Mouse (Mus musculus): ENCODE measurements around the gene Pitpna. TPM values are rescaled to one million over a fixed set of nuclear protein-coding genes. Genes with fewer than 3 reads are reported as not detected.

Gene Pitpna
- polyA plus RNA-seq, 1 experiment from 2014 or later, result 141 TPM

- ChIA-PET CTCF (interaction anchor here (1.0 kb wide), 1 partner anchor 27 kb away, joined by 3 read pairs; no protein-coding TSS in a partner anchor), POLR2A (interaction anchor here (1.4 kb wide), 1 partner anchor 23 kb away, joined by 5 read pairs; the partner anchor contains the start of gene Crk)
- no peaks in the 10 kb centered on the region for H3K27me3 ChIP-seq
- ATAC-seq (no peak), DNase-seq (ENCODE audit: low read depth, low spot score) (no peak)
- in situ Hi-C loops (cut with MboI; ENCODE audit: low pct_unique_long_range_greater_than_20kb), result no loop called here
- TF ChIP-seq CTCF (IDR thresholded peaks at IDR 0.05), result no peak
Observed at GRCm38 (mm10) chr11:75656621-75657590, 69.0 kb downstream of the Pitpna start.

GRCm38 (mm10) chr11:75657841-75658240 is 69.9 kb downstream of the Pitpna start:
- in situ Hi-C loops (cut with MboI; ENCODE audit: low pct_unique_long_range_greater_than_20kb), result no loop called here
- CTCF ChIA-PET, result no interaction called here
- no peaks in the 10 kb centered on the region for H3K27me3 ChIP-seq
- no peak for TF ChIP-seq CTCF (IDR thresholded peaks at IDR 0.05)
- no peak for DNase-seq (ENCODE audit: low read depth, low spot score)
- no peak for ATAC-seq
- POLR2A ChIA-PET, result no interaction called here

DNA sequence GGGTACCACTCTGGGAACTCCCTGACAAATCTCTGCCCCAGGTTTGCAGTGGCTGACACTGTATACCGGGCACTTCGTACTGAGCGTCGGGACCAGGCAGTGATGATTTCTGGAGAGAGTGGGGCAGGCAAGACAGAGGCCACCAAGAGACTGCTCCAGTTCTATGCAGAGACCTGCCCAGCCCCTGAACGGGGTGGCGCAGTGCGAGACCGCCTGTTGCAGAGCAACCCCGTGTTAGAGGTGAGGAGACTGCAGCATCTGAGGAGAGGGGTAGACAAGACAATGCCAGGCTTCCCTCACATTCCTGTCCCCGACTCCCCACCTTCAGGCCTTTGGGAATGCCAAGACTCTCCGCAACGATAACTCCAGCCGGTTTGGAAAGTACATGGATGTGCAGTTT is 70.4 kb downstream of the Pitpna start:
- CTCF ChIA-PET, result no interaction called here
- DNase-seq (ENCODE audit: low read depth, low spot score), result no peak
- no peak for TF ChIP-seq CTCF (IDR thresholded peaks at IDR 0.05)
- POLR2A ChIA-PET, result no interaction called here
- H3K27me3 ChIP-seq, result no peaks in the 10 kb centered on the region
- ATAC-seq, result no peak
- in situ Hi-C loops (cut with MboI; ENCODE audit: low pct_unique_long_range_greater_than_20kb), result no loop called here

DNA sequence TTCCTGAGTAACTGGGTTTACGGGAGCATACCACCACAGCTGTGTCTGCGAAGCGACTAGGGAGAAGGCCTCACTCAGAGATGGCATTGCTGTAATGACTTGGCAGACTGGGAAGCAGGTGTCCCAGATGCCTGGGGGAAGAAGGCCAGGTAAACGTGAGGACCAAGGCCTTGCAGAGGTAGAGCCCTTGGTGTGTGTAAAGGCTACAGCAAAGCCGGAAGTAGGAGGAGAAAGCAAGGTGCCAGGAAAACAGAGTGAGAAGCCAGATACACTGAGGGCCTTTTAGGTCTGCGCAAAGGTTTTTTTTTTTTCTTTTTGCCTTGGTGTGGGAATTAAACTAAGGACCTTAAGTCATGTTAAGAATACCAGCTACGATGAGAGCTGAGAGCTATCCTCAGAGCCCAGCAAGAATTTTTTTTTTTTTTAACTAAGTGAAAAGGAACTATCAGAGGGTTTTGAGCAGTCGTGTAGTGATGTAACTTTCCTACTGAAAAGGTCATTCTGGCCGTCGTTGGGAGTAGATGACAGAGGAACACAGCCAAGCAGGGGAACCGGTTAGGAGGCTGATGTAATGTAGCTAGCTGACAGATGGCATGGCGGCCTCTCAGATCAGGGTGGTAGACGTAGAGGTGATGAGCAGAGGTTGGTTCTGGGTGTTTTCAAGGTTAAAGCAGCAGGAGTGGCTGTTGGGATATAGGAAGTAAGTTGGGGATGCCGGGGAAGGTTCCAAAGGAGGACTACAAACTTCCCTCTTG is 71.3 kb downstream of the Pitpna start:
- in situ Hi-C loops (cut with MboI; ENCODE audit: low pct_unique_long_range_greater_than_20kb), result no loop called here
- no peak for TF ChIP-seq CTCF (IDR thresholded peaks at IDR 0.05)
- CTCF ChIA-PET, result interaction anchor here (1.0 kb wide), 1 partner anchor 27 kb away, joined by 3 read pairs; no protein-coding TSS in a partner anchor
- no peak for DNase-seq (ENCODE audit: low read depth, low spot score)
- POLR2A ChIA-PET, result no interaction called here
- ATAC-seq, result no peak
- H3K27me3 ChIP-seq, result no peaks in the 10 kb centered on the region

DNA sequence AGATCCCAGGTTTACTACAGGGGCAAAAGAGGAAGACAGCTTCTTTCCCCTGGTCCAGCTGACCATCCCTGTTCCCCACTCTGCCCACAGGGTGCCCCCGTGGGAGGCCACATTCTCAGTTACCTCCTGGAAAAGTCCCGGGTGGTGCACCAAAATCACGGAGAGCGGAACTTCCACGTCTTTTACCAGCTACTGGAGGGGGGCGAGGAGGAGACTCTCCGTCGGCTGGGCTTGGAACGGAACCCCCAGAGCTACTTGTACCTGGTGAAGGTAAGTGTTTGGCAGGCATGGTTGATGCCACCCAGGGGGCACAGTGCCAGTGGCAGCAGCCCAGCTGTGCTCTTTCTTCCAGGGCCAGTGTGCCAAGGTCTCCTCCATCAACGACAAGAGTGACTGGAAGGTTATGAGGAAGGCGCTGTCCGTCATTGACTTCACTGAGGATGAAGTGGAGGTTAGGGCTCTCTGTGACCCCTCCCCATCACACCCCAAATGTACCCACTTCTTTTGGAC is 72.2 kb downstream of the Pitpna start:
- TF ChIP-seq CTCF (IDR thresholded peaks at IDR 0.05), result no peak
- ATAC-seq (no peak), DNase-seq (ENCODE audit: low read depth, low spot score) (no peak)
- POLR2A ChIA-PET, result no interaction called here
- no peaks in the 10 kb centered on the region for H3K27me3 ChIP-seq
- in situ Hi-C loops (cut with MboI; ENCODE audit: low pct_unique_long_range_greater_than_20kb), result no loop called here
- CTCF ChIA-PET, result interaction anchor here (1.0 kb wide), 1 partner anchor 26 kb away, joined by 3 read pairs; no protein-coding TSS in a partner anchor

GRCm38 (mm10) chr11:75660941-75661800 is 73.3 kb downstream of the Pitpna start:
- ATAC-seq, result no peak

DNA sequence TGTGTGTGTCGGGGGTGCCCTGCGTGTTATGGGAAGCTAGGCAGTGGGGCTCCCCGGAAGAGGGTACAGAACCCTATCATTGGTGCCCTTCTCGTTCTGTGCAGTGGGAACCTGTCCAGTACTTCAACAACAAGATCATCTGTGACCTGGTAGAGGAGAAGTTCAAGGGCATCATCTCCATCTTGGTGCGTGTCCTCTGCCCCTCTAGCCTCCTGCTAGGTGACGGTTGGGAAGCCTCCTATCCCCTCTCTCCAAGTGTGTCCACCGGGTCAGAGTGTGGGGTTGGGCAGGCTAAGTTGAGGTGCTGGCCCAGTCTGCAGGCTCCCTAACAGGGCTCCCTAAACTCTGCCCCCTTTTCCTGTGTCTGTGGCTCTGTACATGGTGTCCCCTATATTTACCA is 74.2 kb downstream of the Pitpna start:
- CTCF ChIA-PET, result no interaction called here
- DNase-seq (ENCODE audit: low read depth, low spot score) (no peak), ATAC-seq (no peak)
- TF ChIP-seq CTCF (IDR thresholded peaks at IDR 0.05), result no peak
- POLR2A ChIA-PET, result interaction anchor here (0.6 to 0.8 kb wide), 2 partner anchors 25 to 131 kb away, joined by 3 to 4 read pairs; no protein-coding TSS in a partner anchor
- in situ Hi-C loops (cut with MboI; ENCODE audit: low pct_unique_long_range_greater_than_20kb), result no loop called here
- no peaks in the 10 kb centered on the region for H3K27me3 ChIP-seq

More at GRCm38 (mm10) chr11:75660941-75661800, 73.3 kb downstream of the Pitpna start:
- in situ Hi-C loops (cut with MboI; ENCODE audit: low pct_unique_long_range_greater_than_20kb), result no loop called here
- no peaks in the 10 kb centered on the region for H3K27me3 ChIP-seq
- no peak for TF ChIP-seq CTCF (IDR thresholded peaks at IDR 0.05)
- DNase-seq (ENCODE audit: low read depth, low spot score), result no peak
- POLR2A ChIA-PET, result interaction anchor here (0.8 kb wide), 1 partner anchor 26 kb away, joined by 4 read pairs; no protein-coding TSS in a partner anchor
- CTCF ChIA-PET, result no interaction called here

DNA sequence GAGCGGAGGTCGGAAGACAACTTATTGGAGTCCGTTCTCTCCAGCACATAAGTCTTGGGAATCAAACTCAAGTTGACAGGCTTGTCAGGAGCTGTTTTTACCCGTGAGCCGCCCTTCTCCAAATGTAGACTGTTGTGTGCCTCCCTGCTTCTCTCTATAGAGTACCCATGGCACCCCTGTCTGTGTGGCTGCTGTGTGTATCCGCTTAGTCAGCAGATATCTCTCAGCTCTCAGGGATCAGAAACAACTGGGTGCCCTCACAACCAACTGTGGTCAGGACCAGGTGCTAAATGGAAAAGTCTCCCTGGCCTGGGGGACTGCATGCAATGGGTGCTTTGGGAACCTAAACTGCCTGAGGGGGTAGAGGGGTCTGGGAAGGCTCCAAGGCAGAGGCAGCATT is 78.4 kb downstream of the Pitpna start:
- CTCF ChIA-PET, result no interaction called here
- no peaks in the 10 kb centered on the region for H3K27me3 ChIP-seq
- no peak for ATAC-seq
- no peak for DNase-seq (ENCODE audit: low read depth, low spot score)
- POLR2A ChIA-PET, result interaction anchor here (0.6 kb wide), 1 partner anchor 272 kb away, joined by 3 read pairs; no protein-coding TSS in a partner anchor
- in situ Hi-C loops (cut with MboI; ENCODE audit: low pct_unique_long_range_greater_than_20kb), result no loop called here
- no peak for TF ChIP-seq CTCF (IDR thresholded peaks at IDR 0.05)

GRCm38 (mm10) chr11:75668621-75669020 is 80.7 kb downstream of the Pitpna start:
- no peak for TF ChIP-seq CTCF (IDR thresholded peaks at IDR 0.05)
- ChIA-PET POLR2A (no interaction called here), CTCF (no interaction called here)
- no peak for ATAC-seq
- in situ Hi-C loops (cut with MboI; ENCODE audit: low pct_unique_long_range_greater_than_20kb), result no loop called here
- no peak for DNase-seq (ENCODE audit: low read depth, low spot score)
- no peaks in the 10 kb centered on the region for H3K27me3 ChIP-seq
